Mouse (Mus musculus) CH12.LX (cell line): Measurements from ENCODE around the gene Ocrl. TPM values are rescaled to one million over a fixed set of nuclear protein-coding genes. Genes with fewer than 3 reads are reported as not detected.

Experiments
- DNase-seq: peaks from one replicate; pipeline ENCODE4 v3.0.0-alpha.2; 2013; ENCODE audit errors: extremely low read depth
- H3K27ac ChIP-seq: 2 replicates; pipeline ENCODE4 v1.5.1; 2012; ENCODE audit warnings: low read depth, mild to moderate bottlenecking, control low read depth, moderate library complexity; ENCODE audit not compliant: insufficient read depth
- H3K27me3 ChIP-seq: replicated peaks from 2 replicates; pipeline ENCODE3; 2012; ENCODE audit warnings: inconsistent platforms
- H3K36me3 ChIP-seq, 2 experiments: replicated peaks in 1 of 2; 2 replicates each; pipeline versions ENCODE3 to v1.6.1; 2012; ENCODE audit warnings: inconsistent platforms in 1 of 2, low read length in 1 of 2, mild to moderate bottlenecking in 1 of 2, mixed read lengths in 1 of 2, moderate library complexity in 1 of 2; ENCODE audit not compliant: control insufficient read depth in 1 of 2, insufficient read depth in 1 of 2
- H3K4me1 ChIP-seq, 2 experiments: 2 replicates each; pipeline ENCODE4 v1.6.1; 2012; ENCODE audit warnings: inconsistent platforms in 1 of 2, moderate library complexity in 1 of 2; ENCODE audit not compliant: insufficient read depth in 2 of 2, control insufficient read depth in 1 of 2
- H3K4me2 ChIP-seq: 2 replicates; pipeline ENCODE4 v1.6.1; 2012; ENCODE audit warnings: low read depth, mild to moderate bottlenecking, control low read depth; ENCODE audit not compliant: poor library complexity, insufficient read depth, severe bottlenecking
- H3K4me3 ChIP-seq, 3 experiments: fragments of 150-350 bp in 1 of 3; sonication (generic) in 1 of 3; replicated peaks in 1 of 3; 2 replicates each; pipeline versions ENCODE3 to v1.5.1; 2011 to 2012; ENCODE audit warnings: low read depth in 2 of 3, low read length in 2 of 3, mild to moderate bottlenecking in 2 of 3, moderate library complexity in 2 of 3, control low read depth in 1 of 3, improper control_type of control experiment in 1 of 3, inconsistent platforms in 1 of 3, mixed read lengths in 1 of 3; ENCODE audit not compliant: poor library complexity in 1 of 3
- H3K79me2 ChIP-seq: replicated peaks from 2 replicates; pipeline ENCODE4 v1.6.1; 2012; ENCODE audit warnings: mild to moderate bottlenecking, moderate library complexity; ENCODE audit not compliant: control insufficient read depth, poor library complexity, insufficient read depth, severe bottlenecking; ENCODE audit errors: extremely low read depth
- H3K9ac ChIP-seq: 2 replicates; pipeline ENCODE4 v1.6.1; 2012; ENCODE audit warnings: low read depth, mild to moderate bottlenecking, control low read depth, moderate library complexity; ENCODE audit not compliant: insufficient read depth
- H3K9me3 ChIP-seq: replicated peaks from 2 replicates; pipeline ENCODE3; 2012; ENCODE audit warnings: low read length, inconsistent platforms, mixed read lengths
- CHD2 ChIP-seq: IDR thresholded peaks from 2 replicates; pipeline ENCODE4 v1.6.1; 2011; ENCODE audit warnings: low read length, improper control_type of control experiment
- CTCF ChIP-seq, 2 experiments: IDR thresholded peaks in 1 of 2; conservative IDR thresholded peaks in 1 of 2; 2 replicates each; pipeline ENCODE4 v1.5.1; 2011 to 2012; ENCODE audit warnings: low read depth in 2 of 2, low read length in 2 of 2, improper control_type of control experiment in 1 of 2, inconsistent platforms in 1 of 2, mild to moderate bottlenecking in 1 of 2, moderate library complexity in 1 of 2
- ELF1 ChIP-seq: IDR thresholded peaks from 2 replicates; pipeline ENCODE4 v1.6.1; 2014; ENCODE audit warnings: low read depth, mild to moderate bottlenecking, inconsistent platforms, low read length, improper control_type of control experiment
- ETS1 ChIP-seq: conservative IDR thresholded peaks from 2 replicates; pipeline ENCODE4 v1.6.1; 2012; ENCODE audit warnings: low read depth, mild to moderate bottlenecking, inconsistent platforms, low read length, improper control_type of control experiment, moderate library complexity
- GABPA ChIP-seq: IDR thresholded peaks from 2 replicates; pipeline ENCODE4 v1.6.1; 2012; ENCODE audit warnings: low read depth, low read length, improper control_type of control experiment, inconsistent platforms; ENCODE audit not compliant: insufficient replicate concordance
- HCFC1 ChIP-seq: IDR thresholded peaks from 2 replicates; pipeline ENCODE4 v1.6.1; 2012; ENCODE audit warnings: low read depth, mild to moderate bottlenecking, inconsistent platforms, low read length, improper control_type of control experiment
- IRF4 ChIP-seq: IDR thresholded peaks from 2 replicates; pipeline ENCODE4 v1.6.1; 2014; ENCODE audit warnings: low read depth, mild to moderate bottlenecking, inconsistent platforms, low read length, improper control_type of control experiment
- JUN ChIP-seq: IDR thresholded peaks from 2 replicates; pipeline ENCODE4 v1.6.1; 2011; ENCODE audit warnings: low read depth, mild to moderate bottlenecking, low read length, improper control_type of control experiment, moderate library complexity; ENCODE audit not compliant: insufficient read depth
- JUND ChIP-seq: conservative IDR thresholded peaks from 2 replicates; pipeline ENCODE4 v1.6.1; 2011; ENCODE audit warnings: low read depth, low read length, improper control_type of control experiment
- KAT2A ChIP-seq: IDR thresholded peaks from 2 replicates; pipeline ENCODE4 v1.6.1; 2012; ENCODE audit warnings: low read length, improper control_type of control experiment, inconsistent platforms; ENCODE audit not compliant: insufficient replicate concordance
- MAX ChIP-seq: IDR thresholded peaks from 2 replicates; pipeline ENCODE4 v1.6.1; 2011; ENCODE audit warnings: low read length, improper control_type of control experiment
- MAZ ChIP-seq: IDR thresholded peaks from 2 replicates; pipeline ENCODE4 v1.6.1; 2012; ENCODE audit warnings: low read depth, mild to moderate bottlenecking, inconsistent platforms, low read length, improper control_type of control experiment, moderate library complexity
- MEF2A ChIP-seq: IDR thresholded peaks from 2 replicates; pipeline ENCODE4 v1.6.1; 2014; ENCODE audit warnings: low read depth, mild to moderate bottlenecking, inconsistent platforms, low read length, improper control_type of control experiment, borderline replicate concordance
- NELFE ChIP-seq: IDR thresholded peaks from 2 replicates; pipeline ENCODE4 v1.6.1; 2011; ENCODE audit warnings: low read depth, low read length, improper control_type of control experiment
- NRF1 ChIP-seq: IDR thresholded peaks from 2 replicates; pipeline ENCODE4 v1.6.1; 2014; ENCODE audit warnings: low read depth, mild to moderate bottlenecking, inconsistent platforms, low read length, improper control_type of control experiment, moderate library complexity
- PAX5 ChIP-seq: IDR thresholded peaks from 2 replicates; pipeline ENCODE4 v1.6.1; 2012; ENCODE audit warnings: low read length, inconsistent platforms, mixed read lengths
- POLR2A ChIP-seq: IDR thresholded peaks from 2 replicates; pipeline ENCODE4 v1.6.1; 2011; ENCODE audit warnings: low read depth, mild to moderate bottlenecking, improper control_type of control experiment, low read length
- POLR2AphosphoS2 ChIP-seq: IDR thresholded peaks from 2 replicates; pipeline ENCODE4 v1.6.1; 2011; ENCODE audit warnings: low read depth, low read length, improper control_type of control experiment
- RAD21 ChIP-seq: IDR thresholded peaks from 2 replicates; pipeline ENCODE4 v1.6.1; 2011; ENCODE audit warnings: low read depth, mild to moderate bottlenecking, low read length, improper control_type of control experiment, moderate library complexity
- TBP ChIP-seq: conservative IDR thresholded peaks from 2 replicates; pipeline ENCODE4 v1.6.1; 2011; ENCODE audit warnings: low read depth, low read length, improper control_type of control experiment
- UBTF ChIP-seq: IDR thresholded peaks from 2 replicates; pipeline ENCODE4 v1.6.1; 2012; ENCODE audit warnings: low read depth, mild to moderate bottlenecking, inconsistent platforms, low read length, improper control_type of control experiment, moderate library complexity
- USF1 ChIP-seq: IDR thresholded peaks from 2 replicates; pipeline ENCODE4 v1.6.1; 2014; ENCODE audit warnings: low read depth, mild to moderate bottlenecking, inconsistent platforms, low read length, improper control_type of control experiment
- USF2 ChIP-seq: conservative IDR thresholded peaks from 2 replicates; pipeline ENCODE4 v1.6.1; 2011; ENCODE audit warnings: low read depth, low read length, improper control_type of control experiment
- ZC3H11A ChIP-seq: IDR thresholded peaks from 2 replicates; pipeline ENCODE4 v1.6.1; 2012; ENCODE audit warnings: low read depth, mild to moderate bottlenecking, inconsistent platforms, low read length, improper control_type of control experiment
- ZKSCAN1 ChIP-seq: IDR thresholded peaks from 2 replicates; pipeline ENCODE4 v1.6.1; 2012; ENCODE audit warnings: low read depth, inconsistent platforms, low read length, improper control_type of control experiment, borderline replicate concordance
- ZNF384 ChIP-seq: IDR thresholded peaks from 2 replicates; pipeline ENCODE4 v1.6.1; 2012; ENCODE audit warnings: low read depth, low read length, improper control_type of control experiment, inconsistent platforms
- dilution Hi-C: fragments of 300-500 bp; cut with MboI; formaldehyde crosslinking; loops from 2 replicates; pipeline ENCODE4 v1.14.3; 2020; ENCODE audit warnings: low sequenced_read_pairs; ENCODE audit not compliant: extremely low pct_unique_long_range_greater_than_20kb, extremely low pct_ligation_motif_present
- in situ Hi-C: fragments of 300-500 bp; cut with MboI; formaldehyde crosslinking; loops from 3 replicates; pipeline ENCODE4 v1.14.3; 2019; ENCODE audit warnings: low sequenced_read_pairs, low pct_ligation_motif_present, low pct_unique_long_range_greater_than_20kb, mixed read lengths
- polyA plus RNA-seq: library from polyadenylated mRNA; unstranded; fragments of >175 nt; gene quantifications from 2 replicates; pipeline ENCODE4 v1.2.1, GENCODE M21; 2012; ENCODE audit warnings: low read depth; ENCODE audit not compliant: insufficient read length
- total RNA-seq, 2 experiments: library from RNA; depleted of rRNA; stranded (reverse); fragments of 300-350 nt in 1 of 2; fragments of >200 nt in 1 of 2; gene quantifications; 2 replicates each; pipeline ENCODE4 v1.2.3; 2012 to 2014

The Ocrl gene
- total and polyA plus RNA-seq, 3 experiments, result 2.6 to 7.1 (median 3.8) TPM

- Histone ChIP-seq H3K4me2 (no peak overlapping the region), H3K27me3 (no peaks in the 10 kb centered on the region), H3K4me1 (no peaks in the 10 kb centered on the region), H3K27ac (no peak overlapping the region), H3K9ac (no peak overlapping the region), H3K79me2 (no peaks in the 10 kb centered on the region), H3K4me3 (no peak overlapping the region), H3K36me3 (no peaks in the 10 kb centered on the region), H3K9me3 (no peaks in the 10 kb centered on the region)
- DNase-seq, result no peak
- no peak for TF ChIP-seq ZC3H11A
- no peak for TF ChIP-seq JUN
- TF ChIP-seq ELF1, result no peak
- no peak for TF ChIP-seq NELFE
- no peak for TF ChIP-seq GABPA
- no peak for TF ChIP-seq PAX5
- no peak for TF ChIP-seq MAZ
- TF ChIP-seq ETS1, result no peak
- no peak for TF ChIP-seq MEF2A
- TF ChIP-seq RAD21, result no peak
- no peak for TF ChIP-seq HCFC1
- TF ChIP-seq USF2, result no peak
- no peak for TF ChIP-seq UBTF
- no peak for TF ChIP-seq MAX
- no peak for TF ChIP-seq KAT2A
- no peak for TF ChIP-seq JUND
- no peak for TF ChIP-seq ZKSCAN1
- no peak for TF ChIP-seq CHD2
- no peak for TF ChIP-seq TBP
- dilution Hi-C loops, result no loop called here
- in situ Hi-C loops, result no loop called here
Observed at GRCm38 (mm10) chrX:47970371-47970770, 58.2 kb downstream of the Ocrl start.

- no peak for DNase-seq
- Histone ChIP-seq H3K36me3 (no peaks in the 10 kb centered on the region), H3K4me3 (no peak overlapping the region), H3K27me3 (no peaks in the 10 kb centered on the region), H3K4me1 (no peaks in the 10 kb centered on the region), H3K9ac (no peak overlapping the region), H3K79me2 (no peaks in the 10 kb centered on the region), H3K9me3 (no peaks in the 10 kb centered on the region), H3K27ac (no peak overlapping the region), H3K4me2 (no peak overlapping the region)
- dilution Hi-C loops (no loop called here), in situ Hi-C loops (no loop called here)
- TF ChIP-seq POLR2AphosphoS2, result no peak
- TF ChIP-seq ELF1, result no peak
- TF ChIP-seq ZNF384, result no peak
- no peak for TF ChIP-seq IRF4
- TF ChIP-seq MEF2A, result no peak
- TF ChIP-seq USF1, result no peak
- TF ChIP-seq NRF1, result no peak
- no peak for TF ChIP-seq MAX
- TF ChIP-seq CTCF (conservative IDR thresholded peaks at IDR 0.05 in 1 of 2, IDR thresholded peaks at IDR 0.05 in 1 of 2; ENCODE audit: low read depth in 2 of 2, low read length in 2 of 2), result no peak
- TF ChIP-seq GABPA, result no peak
- no peak for TF ChIP-seq NELFE
- TF ChIP-seq JUND, result no peak
- TF ChIP-seq TBP, result no peak
- TF ChIP-seq POLR2A, result no peak
- TF ChIP-seq KAT2A, result no peak
- no peak for TF ChIP-seq JUN
- no peak for TF ChIP-seq HCFC1
- no peak for TF ChIP-seq CHD2
Observed at GRCm38 (mm10) chrX:47970864-47971263, 58.7 kb downstream of the Ocrl start.
